Mouse (Mus musculus) heart, postnatal 0 days (tissue): ENCODE results near the gene Dnajc16. TPM values are rescaled to one million over a fixed set of nuclear protein-coding genes. Genes with fewer than 3 reads are reported as not detected.
A peak's percentile ranks its signal among the peaks of the same experiment; 100 is the strongest.

ENCODE experiments used
- ATAC-seq: fragments of 200-750 bp; cut with Nextera tagmentation; 2 replicates; pipeline ENCODE4 v1.8.0; 2017; ENCODE audit warnings: low read depth, moderate number of reproducible peaks, moderate library complexity; ENCODE audit not compliant: insufficient read depth
- DNase-seq: peaks from one replicate; pipeline ENCODE4 v3.0.0-alpha.2; 2016; ENCODE audit warnings: low spot score
- H3K27ac ChIP-seq: fragments of 300-500 bp; sonication (generic); 2 replicates; pipeline ENCODE4 v1.5.1; 2014; ENCODE audit warnings: low read depth, mild to moderate bottlenecking
- H3K27me3 ChIP-seq: fragments of 300-500 bp; sonication (generic); 2 replicates; pipeline ENCODE4 v1.6.1; 2014; ENCODE audit warnings: low read length, mixed read lengths; ENCODE audit not compliant: control insufficient read depth, insufficient read depth
- H3K36me3 ChIP-seq: fragments of 300-500 bp; sonication (generic); replicated peaks from 2 replicates; pipeline ENCODE4 v1.6.1; 2014; ENCODE audit warnings: low read length, mixed read lengths; ENCODE audit not compliant: control insufficient read depth, insufficient read depth
- H3K4me1 ChIP-seq: fragments of 300-500 bp; sonication (generic); 2 replicates; pipeline ENCODE4 v1.6.1; 2014; ENCODE audit warnings: antibody characterized with exemption; ENCODE audit not compliant: control insufficient read depth, insufficient read depth
- H3K4me2 ChIP-seq: fragments of 300-500 bp; sonication (generic); 2 replicates; pipeline ENCODE4 v1.6.1; 2014; ENCODE audit warnings: low read depth, mild to moderate bottlenecking, low read length, moderate library complexity
- H3K4me3 ChIP-seq: fragments of 300-500 bp; sonication (generic); 2 replicates; pipeline ENCODE4 v1.5.1; 2014; ENCODE audit warnings: low read depth, low read length
- H3K9ac ChIP-seq: fragments of 300-500 bp; sonication (generic); replicated peaks from 2 replicates; pipeline ENCODE4 v1.6.1; 2014; ENCODE audit warnings: low read depth, low read length, mixed read lengths
- H3K9me3 ChIP-seq: fragments of 300-500 bp; sonication (generic); replicated peaks from 2 replicates; pipeline ENCODE4 v1.6.1; 2016; ENCODE audit warnings: low read length; ENCODE audit not compliant: control insufficient read depth
- CTCF ChIP-seq: IDR thresholded peaks from 2 replicates; pipeline ENCODE4 v1.5.1; 2016; ENCODE audit warnings: antibody characterized with exemption, control low read depth, low read depth
- EP300 ChIP-seq: IDR thresholded peaks from 2 replicates; pipeline ENCODE4 v1.6.1; 2016; ENCODE audit warnings: antibody characterized with exemption, low read depth
- WGBS: fragments of 180-500 bp; shearing (Covaris S2); extraction: QIAGEN DNeasy Blood & Tissue Kit; methylation state at CpG from one replicate; pipeline ENCODE4 v1.1.7; 2014; 5-methylcytosine and 5-hydroxymethylcytosine counted together
- polyA plus RNA-seq: library from polyadenylated mRNA; unstranded; fragments of >200 nt; fragmentation: Nextera tagmentation; extraction: Ambion mirVana; gene quantifications from 2 replicates; pipeline ENCODE4 v1.2.1, GENCODE M21; 2015
- total RNA-seq: library from RNA; depleted of rRNA; stranded (reverse); fragments of >200 nt; gene quantifications from 2 replicates; pipeline ENCODE4 v1.2.3, GENCODE M21; 2014; ENCODE audit warnings: low replicate concordance; rRNA removed

Gene Dnajc16
- total RNA-seq = 10.2 and 12.3 TPM in 2 replicates
- 3.7 and 4.5 TPM in 2 replicates for polyA plus RNA-seq

GRCm38 (mm10) chr4:141790524-141790990 is at the start of gene Dnajc16:
Gene Dnajc16 (minus strand): TSS chr4:141790931.
- peaks cover 7% of the 10 kb centered on the region for H3K4me1 ChIP-seq
- ATAC-seq (peak; percentile 86), DNase-seq (peak; percentile 99)
- H3K4me3 ChIP-seq = peak within 1 kb of the TSS; percentile 99
- H3K4me2 ChIP-seq = peak within 1 kb of the TSS; percentile 93
- under 1% methylated on average over 42 of the region's 42 CpGs for WGBS
- no peaks in the 10 kb centered on the region for H3K27me3 ChIP-seq
- H3K36me3 ChIP-seq = peaks cover 16% of the 10 kb centered on the region
- peak within 1 kb of the TSS; percentile 85 for H3K27ac ChIP-seq
- H3K9me3 ChIP-seq = no peaks in the 10 kb centered on the region
- peak; percentile 77; the same call in 1 of the 2 replicates for TF ChIP-seq EP300
- TF ChIP-seq CTCF = peak; percentile 9
- H3K9ac ChIP-seq = peak within 1 kb of the TSS; percentile 93

DNA sequence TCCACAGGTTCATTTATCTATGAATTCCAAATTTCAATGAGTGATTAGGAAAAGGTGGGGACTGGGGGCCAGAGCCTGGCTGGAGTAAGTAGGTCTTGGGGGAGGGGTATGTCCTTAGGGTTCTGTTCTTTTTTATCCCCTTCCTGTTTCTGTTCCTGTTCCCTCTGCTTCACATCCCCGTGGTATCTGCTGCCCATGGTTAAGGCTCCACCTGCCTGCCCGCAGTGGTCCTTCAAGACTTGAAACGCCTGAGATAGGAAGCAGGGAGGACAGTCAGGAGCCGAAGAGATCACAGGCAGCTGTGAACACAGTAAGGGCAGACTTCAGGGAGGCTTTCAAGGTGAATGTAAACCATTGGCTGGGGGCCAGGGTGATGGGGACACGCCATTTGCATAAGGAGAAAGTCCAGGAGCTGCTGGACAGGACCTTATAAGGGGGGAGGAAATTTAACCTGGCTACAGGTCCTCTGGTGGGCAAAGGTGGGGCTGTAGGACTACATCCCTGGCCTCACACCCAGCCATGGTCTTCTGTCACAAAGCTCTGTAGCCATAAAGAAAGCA is 43.9 kb upstream of the Dnajc16 start:
- WGBS = 53% methylated on average over 5 of the region's 5 CpGs
- H3K27ac ChIP-seq = no peak overlapping the region
- H3K9me3 ChIP-seq = no peaks in the 10 kb centered on the region
- TF ChIP-seq CTCF (no peak), EP300 (no peak)
- no peaks in the 10 kb centered on the region for H3K4me1 ChIP-seq
- no peaks in the 10 kb centered on the region for H3K36me3 ChIP-seq
- no peak overlapping the region for H3K4me2 ChIP-seq
- no peak for DNase-seq
- ATAC-seq = no peak
- H3K27me3 ChIP-seq = no peaks in the 10 kb centered on the region
- no peak overlapping the region for H3K4me3 ChIP-seq
- no peak overlapping the region for H3K9ac ChIP-seq

DNA sequence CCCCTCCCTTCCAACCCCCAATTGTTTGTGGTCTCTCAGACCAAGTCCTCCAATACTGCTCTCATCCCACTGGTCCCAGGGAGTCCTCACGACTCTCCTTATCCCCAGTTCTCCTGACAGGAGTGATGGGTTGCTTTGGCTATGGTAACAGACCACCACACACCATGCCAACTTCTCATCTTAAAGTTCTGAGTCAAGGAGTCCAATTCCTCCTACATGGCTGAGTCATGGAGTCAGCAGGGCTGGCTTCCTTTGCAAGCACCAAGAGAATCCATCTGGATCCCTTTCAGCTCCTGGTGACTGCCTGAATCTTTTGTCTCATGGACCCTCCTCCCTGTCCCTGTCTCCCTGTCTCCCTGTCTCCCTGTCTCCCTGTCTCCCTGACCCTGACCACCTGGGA is 43.2 kb upstream of the Dnajc16 start:
- DNase-seq = no peak
- H3K4me1 ChIP-seq = no peaks in the 10 kb centered on the region
- H3K4me3 ChIP-seq = no peak overlapping the region
- no peaks in the 10 kb centered on the region for H3K9me3 ChIP-seq
- H3K9ac ChIP-seq = no peak overlapping the region
- H3K4me2 ChIP-seq = no peak overlapping the region
- H3K27ac ChIP-seq = no peak overlapping the region
- no peak for ATAC-seq
- H3K36me3 ChIP-seq = no peaks in the 10 kb centered on the region
- no peak for TF ChIP-seq CTCF
- no peaks in the 10 kb centered on the region for H3K27me3 ChIP-seq
- WGBS = 40% methylated on average over 1 of the region's 1 CpGs

GRCm38 (mm10) chr4:141831361-141831760 is 40.6 kb upstream of the Dnajc16 start:
- no peak overlapping the region for H3K4me3 ChIP-seq
- no peak for TF ChIP-seq CTCF
- no peak for TF ChIP-seq EP300
- no peak overlapping the region for H3K4me2 ChIP-seq
- no peaks in the 10 kb centered on the region for H3K27me3 ChIP-seq
- H3K27ac ChIP-seq = no peak overlapping the region
- DNase-seq (no peak), ATAC-seq (no peak)
- no peaks in the 10 kb centered on the region for H3K4me1 ChIP-seq
- no peak overlapping the region for H3K9ac ChIP-seq
- H3K9me3 ChIP-seq = no peaks in the 10 kb centered on the region
- H3K36me3 ChIP-seq = no peaks in the 10 kb centered on the region
- WGBS = 67% methylated on average over 7 of the region's 7 CpGs

DNA sequence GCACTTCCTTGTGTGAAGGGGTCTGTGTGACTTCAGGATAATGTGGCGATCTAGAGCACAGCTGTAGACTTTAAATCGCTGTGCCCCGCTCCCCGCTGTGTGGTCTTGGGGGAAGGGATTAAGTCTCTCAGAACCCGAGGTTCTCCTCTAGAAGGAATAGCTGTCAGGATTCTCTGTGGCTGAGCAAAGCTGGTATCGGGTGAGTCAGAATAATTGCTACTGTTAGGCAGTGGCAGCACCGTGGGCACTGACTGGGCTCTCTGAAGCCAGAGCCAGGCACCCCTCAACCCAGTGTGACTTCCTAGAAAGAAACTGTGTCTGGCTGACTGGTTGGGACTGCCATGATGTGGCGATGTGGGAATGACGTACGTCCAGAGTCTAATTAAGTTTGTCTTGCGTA is 39.6 kb upstream of the Dnajc16 start:
- H3K4me1 ChIP-seq = no peaks in the 10 kb centered on the region
- no peak for TF ChIP-seq EP300
- no peak for TF ChIP-seq CTCF
- H3K4me3 ChIP-seq = no peak overlapping the region
- H3K36me3 ChIP-seq = no peaks in the 10 kb centered on the region
- H3K4me2 ChIP-seq = no peak overlapping the region
- no peaks in the 10 kb centered on the region for H3K9me3 ChIP-seq
- WGBS = 55% methylated on average over 11 of the region's 11 CpGs
- DNase-seq = no peak
- no peaks in the 10 kb centered on the region for H3K27me3 ChIP-seq
- ATAC-seq = no peak
- no peak overlapping the region for H3K27ac ChIP-seq
- H3K9ac ChIP-seq = no peak overlapping the region

GRCm38 (mm10) chr4:141828177-141828576 is 37.4 kb upstream of the Dnajc16 start:
- Histone ChIP-seq H3K9ac (no peak overlapping the region), H3K27ac (peak overlapping the region; percentile 55; the same call in 1 of the 2 replicates), H3K4me2 (no peak overlapping the region), H3K36me3 (no peaks in the 10 kb centered on the region), H3K9me3 (no peaks in the 10 kb centered on the region), H3K4me1 (no peaks in the 10 kb centered on the region), H3K4me3 (no peak overlapping the region), H3K27me3 (no peaks in the 10 kb centered on the region)
- TF ChIP-seq CTCF = 0 out of 2 replicates have a peak, but pooled peaks have one; percentile 19
- TF ChIP-seq EP300 = no peak
- peak; percentile 69 for ATAC-seq
- DNase-seq = peak; percentile 18
- WGBS = 26% methylated on average over 4 of the region's 4 CpGs
